Mouse (Mus musculus) heart, postnatal 0 days (tissue): ENCODE results near the gene Sntg2. TPM values are rescaled to one million over a fixed set of nuclear protein-coding genes. Genes with fewer than 3 reads are reported as not detected.

Source experiments
- ATAC-seq: fragments of 200-750 bp; cut with Nextera tagmentation; 2 replicates; pipeline ENCODE4 v1.8.0; 2017; ENCODE audit warnings: low read depth, moderate number of reproducible peaks, moderate library complexity; ENCODE audit not compliant: insufficient read depth
- DNase-seq: peaks from one replicate; pipeline ENCODE4 v3.0.0-alpha.2; 2016; ENCODE audit warnings: low spot score
- H3K27ac ChIP-seq: fragments of 300-500 bp; sonication (generic); 2 replicates; pipeline ENCODE4 v1.5.1; 2014; ENCODE audit warnings: low read depth, mild to moderate bottlenecking
- H3K27me3 ChIP-seq: fragments of 300-500 bp; sonication (generic); 2 replicates; pipeline ENCODE4 v1.6.1; 2014; ENCODE audit warnings: low read length, mixed read lengths; ENCODE audit not compliant: control insufficient read depth, insufficient read depth
- H3K36me3 ChIP-seq: fragments of 300-500 bp; sonication (generic); replicated peaks from 2 replicates; pipeline ENCODE4 v1.6.1; 2014; ENCODE audit warnings: low read length, mixed read lengths; ENCODE audit not compliant: control insufficient read depth, insufficient read depth
- H3K4me1 ChIP-seq: fragments of 300-500 bp; sonication (generic); 2 replicates; pipeline ENCODE4 v1.6.1; 2014; ENCODE audit warnings: antibody characterized with exemption; ENCODE audit not compliant: control insufficient read depth, insufficient read depth
- H3K4me2 ChIP-seq: fragments of 300-500 bp; sonication (generic); 2 replicates; pipeline ENCODE4 v1.6.1; 2014; ENCODE audit warnings: low read depth, mild to moderate bottlenecking, low read length, moderate library complexity
- H3K4me3 ChIP-seq: fragments of 300-500 bp; sonication (generic); 2 replicates; pipeline ENCODE4 v1.5.1; 2014; ENCODE audit warnings: low read depth, low read length
- H3K9ac ChIP-seq: fragments of 300-500 bp; sonication (generic); replicated peaks from 2 replicates; pipeline ENCODE4 v1.6.1; 2014; ENCODE audit warnings: low read depth, low read length, mixed read lengths
- H3K9me3 ChIP-seq: fragments of 300-500 bp; sonication (generic); replicated peaks from 2 replicates; pipeline ENCODE4 v1.6.1; 2016; ENCODE audit warnings: low read length; ENCODE audit not compliant: control insufficient read depth
- CTCF ChIP-seq: IDR thresholded peaks from 2 replicates; pipeline ENCODE4 v1.5.1; 2016; ENCODE audit warnings: antibody characterized with exemption, control low read depth, low read depth
- EP300 ChIP-seq: IDR thresholded peaks from 2 replicates; pipeline ENCODE4 v1.6.1; 2016; ENCODE audit warnings: antibody characterized with exemption, low read depth
- WGBS: fragments of 180-500 bp; shearing (Covaris S2); extraction: QIAGEN DNeasy Blood & Tissue Kit; methylation state at CpG from one replicate; pipeline ENCODE4 v1.1.7; 2014; 5-methylcytosine and 5-hydroxymethylcytosine counted together
- polyA plus RNA-seq: library from polyadenylated mRNA; unstranded; fragments of >200 nt; fragmentation: Nextera tagmentation; extraction: Ambion mirVana; gene quantifications from 2 replicates; pipeline ENCODE4 v1.2.1, GENCODE M21; 2015
- total RNA-seq: library from RNA; depleted of rRNA; stranded (reverse); fragments of >200 nt; gene quantifications from 2 replicates; pipeline ENCODE4 v1.2.3, GENCODE M21; 2014; ENCODE audit warnings: low replicate concordance

The Sntg2 gene
- total and polyA plus RNA-seq, 2 experiments from 2014 or later = 2.8 to 13.9 TPM

DNA sequence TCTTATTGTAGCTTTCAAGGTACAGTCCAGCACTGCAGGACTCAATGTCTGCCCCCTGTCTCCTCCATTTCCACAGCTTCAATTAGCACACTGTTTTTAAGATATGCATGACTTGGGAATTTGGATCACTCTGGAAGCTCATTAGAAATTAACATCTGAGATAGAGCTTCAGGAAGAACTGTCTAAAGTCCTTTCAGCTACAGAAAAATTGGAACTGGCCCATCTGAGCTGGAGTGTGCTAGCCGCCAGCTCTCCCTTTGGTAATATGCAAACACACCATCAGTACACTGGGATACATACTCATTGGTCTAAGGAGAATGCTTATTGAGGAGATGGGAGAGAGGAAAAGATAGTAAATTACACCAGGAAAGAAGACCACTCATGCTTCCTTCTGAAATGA lies 25.1 kb downstream of the Sntg2 start:
- TF ChIP-seq CTCF (no peak), EP300 (no peak)
- DNase-seq = no peak
- H3K9ac ChIP-seq = no peak overlapping the region
- no peaks in the 10 kb centered on the region for H3K9me3 ChIP-seq
- 75% methylated on average over 1 of the region's 1 CpGs for WGBS
- H3K4me2 ChIP-seq = no peak overlapping the region
- H3K27ac ChIP-seq = no peak overlapping the region
- no peak for ATAC-seq
- H3K4me1 ChIP-seq = peaks cover 6% of the 10 kb centered on the region
- H3K27me3 ChIP-seq = no peaks in the 10 kb centered on the region
- H3K36me3 ChIP-seq = no peaks in the 10 kb centered on the region
- no peak overlapping the region for H3K4me3 ChIP-seq

DNA sequence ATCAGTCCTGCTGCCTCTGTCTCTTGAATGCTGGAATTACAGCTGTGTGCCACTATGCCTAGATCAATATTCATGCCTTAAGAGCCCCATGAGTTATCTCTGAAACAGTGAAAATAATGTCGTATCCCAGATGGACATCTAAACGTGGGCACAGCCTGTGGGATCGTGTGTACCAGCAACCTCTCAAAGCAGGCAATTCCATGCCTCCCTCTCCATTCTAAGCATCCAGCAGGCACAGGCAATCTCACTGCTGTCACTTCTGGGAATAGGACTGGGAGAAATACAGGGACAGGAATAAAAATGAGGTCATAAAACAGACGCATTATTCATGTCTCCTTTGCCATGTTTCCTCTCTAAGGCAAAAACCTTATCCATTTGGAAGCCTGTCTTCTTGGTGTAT lies 25.9 kb downstream of the Sntg2 start:
- DNase-seq (no peak), ATAC-seq (no peak)
- WGBS = 53% methylated on average over 4 of the region's 4 CpGs
- H3K9ac ChIP-seq = no peak overlapping the region
- H3K27ac ChIP-seq = no peak overlapping the region
- no peaks in the 10 kb centered on the region for H3K36me3 ChIP-seq
- no peak overlapping the region for H3K4me2 ChIP-seq
- H3K27me3 ChIP-seq = no peaks in the 10 kb centered on the region
- no peak overlapping the region for H3K4me3 ChIP-seq
- TF ChIP-seq CTCF = no peak
- TF ChIP-seq EP300 = no peak
- H3K4me1 ChIP-seq = peaks cover 6% of the 10 kb centered on the region
- no peaks in the 10 kb centered on the region for H3K9me3 ChIP-seq

GRCm38 (mm10) chr12:30344806-30345205 lies 28.4 kb downstream of the Sntg2 start:
- no peaks in the 10 kb centered on the region for H3K9me3 ChIP-seq
- no peaks in the 10 kb centered on the region for H3K27me3 ChIP-seq
- H3K27ac ChIP-seq = no peak overlapping the region
- H3K36me3 ChIP-seq = no peaks in the 10 kb centered on the region
- no peak overlapping the region for H3K4me2 ChIP-seq
- WGBS = 31% methylated on average over 1 of the region's 1 CpGs
- H3K4me3 ChIP-seq = no peak overlapping the region
- TF ChIP-seq EP300 (no peak), CTCF (no peak)
- peaks cover 6% of the 10 kb centered on the region for H3K4me1 ChIP-seq
- DNase-seq (no peak), ATAC-seq (no peak)
- H3K9ac ChIP-seq = no peak overlapping the region

DNA sequence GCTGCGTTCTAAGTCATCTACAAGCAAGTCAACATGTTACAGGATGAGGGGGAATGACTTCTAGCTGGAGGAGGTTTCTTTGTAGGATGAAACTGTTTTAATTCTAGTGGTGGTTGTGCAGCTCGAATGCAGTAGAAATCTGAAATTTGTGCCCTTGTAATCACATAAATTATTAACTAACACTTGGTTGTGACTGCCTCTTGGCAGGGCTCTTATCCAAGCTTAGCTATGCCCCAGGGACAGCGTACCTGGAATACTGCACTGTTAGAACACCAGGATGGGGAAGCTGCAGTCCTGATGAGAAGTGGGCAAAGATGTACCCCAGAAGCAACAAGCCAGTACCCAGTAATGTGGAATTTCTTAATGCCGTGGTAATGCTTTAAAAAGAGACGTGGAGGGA lies 36.9 kb downstream of the Sntg2 start:
- TF ChIP-seq EP300 = no peak
- no peak for TF ChIP-seq CTCF
- H3K4me2 ChIP-seq = no peak overlapping the region
- no peak for ATAC-seq
- no peak overlapping the region for H3K9ac ChIP-seq
- no peaks in the 10 kb centered on the region for H3K36me3 ChIP-seq
- no peaks in the 10 kb centered on the region for H3K4me1 ChIP-seq
- DNase-seq = no peak
- WGBS = 74% methylated on average over 5 of the region's 5 CpGs
- H3K27ac ChIP-seq = no peak overlapping the region
- H3K4me3 ChIP-seq = no peak overlapping the region
- H3K27me3 ChIP-seq = no peaks in the 10 kb centered on the region
- no peaks in the 10 kb centered on the region for H3K9me3 ChIP-seq

GRCm38 (mm10) chr12:30334502-30334901 lies 38.7 kb downstream of the Sntg2 start:
- Histone ChIP-seq H3K36me3 (no peaks in the 10 kb centered on the region), H3K9ac (no peak overlapping the region), H3K4me1 (no peaks in the 10 kb centered on the region), H3K27ac (no peak overlapping the region), H3K4me2 (no peak overlapping the region), H3K27me3 (no peaks in the 10 kb centered on the region), H3K4me3 (no peak overlapping the region), H3K9me3 (no peaks in the 10 kb centered on the region)
- WGBS = 77% methylated on average over 2 of the region's 2 CpGs
- no peak for DNase-seq
- TF ChIP-seq CTCF = no peak
- TF ChIP-seq EP300 = no peak
- no peak for ATAC-seq

- Histone ChIP-seq H3K4me3 (no peak overlapping the region), H3K9me3 (no peaks in the 10 kb centered on the region), H3K27me3 (no peaks in the 10 kb centered on the region), H3K27ac (no peak overlapping the region), H3K4me1 (no peaks in the 10 kb centered on the region), H3K4me2 (no peak overlapping the region), H3K9ac (no peak overlapping the region), H3K36me3 (no peaks in the 10 kb centered on the region)
- DNase-seq = no peak
- WGBS = 43% methylated on average over 2 of the region's 2 CpGs
- ATAC-seq = no peak
- no peak for TF ChIP-seq EP300
- TF ChIP-seq CTCF = no peak
Measured at GRCm38 (mm10) chr12:30317971-30318370, 55.2 kb downstream of the Sntg2 start.
